Mouse (Mus musculus): ENCODE results near the gene Mrtfb.

Gene Mrtfb

DNA sequence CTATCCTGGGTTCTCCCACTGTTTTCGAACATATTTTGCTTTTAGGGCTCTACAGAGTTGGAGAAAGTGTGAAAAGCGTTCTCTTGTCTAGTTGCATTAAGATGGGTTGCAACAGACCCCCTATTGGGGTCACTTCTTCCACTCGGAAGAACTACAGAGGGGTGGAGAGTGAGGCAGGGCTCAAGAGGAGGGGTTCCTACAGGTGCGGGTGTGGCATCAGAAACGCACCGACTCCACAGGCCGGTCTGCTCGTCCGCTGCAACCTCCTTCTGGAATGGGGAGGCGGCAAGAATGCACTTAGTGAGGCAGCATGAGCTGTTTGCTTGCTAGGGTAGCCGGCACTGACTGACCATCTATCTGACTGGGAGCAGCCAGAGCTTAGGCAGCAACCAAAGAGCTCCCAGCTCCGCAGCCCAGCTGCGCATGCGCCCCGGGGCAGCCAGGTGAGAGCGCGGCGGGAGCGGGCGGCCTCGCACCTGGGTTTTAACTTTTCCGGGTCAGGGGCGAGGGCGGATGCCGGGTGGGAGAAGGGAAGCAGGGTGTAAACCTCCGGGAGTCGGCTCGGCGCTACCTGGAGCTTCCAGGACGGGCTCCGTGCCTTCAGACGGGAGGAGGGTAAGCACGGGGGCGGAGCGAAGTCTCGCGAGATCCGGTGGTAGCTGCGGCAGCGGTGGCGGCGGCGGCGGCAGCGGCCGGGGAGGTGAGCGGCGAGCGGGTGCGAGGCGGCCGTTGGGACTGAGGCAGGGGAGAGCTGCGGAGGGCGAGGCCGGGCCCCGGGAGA lies at the start of gene Mrtfb:
Gene Mrtfb, plus strand, starts transcription at position 627 of the 781 bp plus-strand sequence.
- DNase-seq (ENCODE audit: low spot score in 2 of 2): peak; percentile 92

DNA sequence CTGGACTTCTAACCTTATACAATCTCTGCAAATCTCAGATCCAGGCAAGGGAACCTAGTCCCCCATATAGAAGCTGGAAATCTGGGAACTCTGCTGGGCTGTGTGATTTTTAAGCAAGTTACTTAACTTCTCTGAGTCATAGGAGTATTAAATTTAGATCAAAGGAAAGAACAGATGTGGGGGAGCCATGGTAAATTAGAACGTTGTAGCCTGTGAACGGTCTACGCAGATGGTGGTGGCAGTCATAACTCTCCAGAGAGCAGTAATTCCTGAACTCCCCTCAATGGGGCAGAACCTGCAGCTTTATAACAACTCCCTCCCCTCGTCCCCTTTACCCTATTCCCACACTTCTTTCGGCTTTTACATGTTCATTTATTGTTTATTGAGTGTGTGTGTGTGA lies 48.6 kb upstream of the Mrtfb start:
- DNase-seq (ENCODE audit: low spot score in 2 of 2): no peak

DNA sequence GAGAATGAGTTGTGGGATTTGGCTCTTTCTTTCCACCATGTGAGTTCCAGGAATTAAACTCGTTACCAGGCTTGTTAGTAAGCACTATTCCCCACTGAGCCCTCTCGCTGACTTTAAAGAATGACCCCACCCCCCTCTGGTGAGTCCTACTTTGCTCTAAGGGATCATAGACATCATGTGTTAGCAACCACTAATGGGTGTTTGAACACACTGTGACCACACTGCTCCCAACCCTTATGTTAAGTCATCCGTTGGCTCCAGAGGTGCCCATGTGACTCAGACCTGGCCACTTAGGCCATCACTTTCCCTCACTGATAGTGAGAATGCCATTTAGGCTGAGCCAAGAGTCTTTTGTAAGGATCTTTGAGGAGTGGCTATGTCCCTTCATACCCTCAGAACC lies 48.2 kb upstream of the Mrtfb start:
- DNase-seq (ENCODE audit: low spot score in 2 of 2): no peak

DNA sequence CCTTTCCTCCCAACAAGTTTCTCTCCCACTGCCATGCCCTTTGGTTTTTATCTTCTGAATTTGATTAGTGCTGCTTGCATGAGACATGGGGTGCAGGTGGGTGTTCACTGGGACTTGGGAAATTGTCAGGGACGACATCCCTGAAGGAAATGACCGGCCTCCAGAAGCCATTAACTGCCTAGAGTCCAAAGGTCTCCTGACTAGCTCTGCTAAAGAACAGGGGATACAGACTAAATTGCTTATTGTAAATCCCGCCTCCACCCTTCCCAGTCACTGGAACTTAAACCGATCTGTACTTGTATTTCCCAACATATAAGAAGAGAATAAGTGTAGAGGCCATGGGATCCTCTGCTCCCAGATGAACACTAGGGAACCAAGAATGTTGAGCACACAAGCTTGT lies 43.5 kb upstream of the Mrtfb start:
- DNase-seq (ENCODE audit: low spot score in 2 of 2): no peak

DNA sequence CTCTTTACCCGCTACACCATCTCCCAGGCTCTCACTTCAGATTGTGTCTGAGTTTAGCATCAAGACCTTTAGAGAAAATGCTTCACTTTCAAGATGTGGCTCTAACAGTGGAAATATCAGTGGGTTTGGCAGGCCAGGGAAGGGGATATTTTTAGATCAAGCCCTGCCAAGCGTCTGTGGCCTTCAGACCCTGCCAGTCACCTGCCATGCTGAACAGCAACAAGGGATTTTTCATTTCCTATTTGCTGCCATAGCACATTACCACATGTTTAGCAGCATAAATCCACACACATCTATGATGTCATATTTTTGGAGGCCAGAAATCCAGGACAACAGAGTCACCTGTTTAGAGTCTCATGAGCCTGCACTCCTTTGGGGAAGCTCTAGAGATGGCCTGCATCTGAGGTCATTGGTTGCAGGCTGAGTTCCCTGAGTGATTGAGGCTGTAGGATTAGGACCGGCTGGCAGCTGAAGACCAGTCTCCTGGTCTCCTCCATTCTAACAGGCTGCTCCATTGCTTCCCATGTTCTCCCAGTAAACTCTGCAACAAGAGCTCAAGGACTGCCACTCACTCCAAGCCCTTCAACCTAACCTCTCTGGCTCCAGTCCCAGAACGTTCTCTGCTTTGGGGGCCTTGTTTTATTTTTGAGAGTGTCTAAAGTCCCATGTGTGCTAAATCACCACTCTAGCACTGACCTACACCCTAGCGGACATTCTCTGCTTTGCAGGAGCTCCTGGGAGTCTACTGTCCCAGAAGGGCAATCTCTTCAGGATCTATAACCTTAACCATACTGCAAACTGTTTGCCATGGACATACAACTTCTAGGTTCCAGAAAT lies 39.9 kb upstream of the Mrtfb start:
- no peak for DNase-seq (ENCODE audit: low spot score in 2 of 2)

DNA sequence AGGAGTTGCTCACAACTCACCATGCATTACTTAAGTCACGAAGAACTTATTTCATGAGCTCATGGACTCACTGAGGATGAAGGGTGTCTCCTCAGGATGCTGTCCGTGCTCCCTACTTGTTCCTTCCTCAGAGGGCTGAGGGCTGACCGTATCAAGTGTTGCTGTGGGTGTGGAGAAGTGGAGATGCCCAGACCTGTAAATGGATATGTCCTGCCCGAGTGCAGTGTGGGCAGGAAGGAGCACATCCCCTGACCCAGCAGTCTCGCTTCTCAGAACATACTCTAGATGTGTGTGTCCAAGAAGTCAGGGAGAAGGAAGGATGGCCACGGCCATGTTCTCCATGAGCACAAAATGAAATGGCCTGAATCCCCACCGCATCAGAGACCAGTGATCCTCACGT lies 38.3 kb upstream of the Mrtfb start:
- DNase-seq (ENCODE audit: low spot score in 2 of 2): no peak

DNA sequence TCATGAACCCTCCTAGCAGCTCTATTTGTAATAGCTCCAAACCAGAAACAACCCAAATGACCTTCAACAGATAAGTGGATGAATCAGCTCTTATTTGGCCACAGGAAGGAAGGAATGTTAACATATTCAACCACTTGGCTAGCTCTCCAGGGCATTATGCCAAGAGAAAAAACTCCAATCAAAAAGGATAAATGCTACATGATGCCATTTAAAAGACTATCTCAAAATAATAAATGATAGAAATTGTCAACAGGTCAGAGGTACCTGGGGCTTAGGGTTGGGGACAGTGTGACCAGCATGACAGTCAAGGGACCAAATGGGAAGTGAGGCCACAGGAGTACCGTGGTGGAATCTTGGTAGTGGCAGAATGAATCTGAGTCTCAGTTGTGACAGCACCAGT lies 34.8 kb upstream of the Mrtfb start:
- DNase-seq (ENCODE audit: low spot score in 2 of 2): no peak

DNA sequence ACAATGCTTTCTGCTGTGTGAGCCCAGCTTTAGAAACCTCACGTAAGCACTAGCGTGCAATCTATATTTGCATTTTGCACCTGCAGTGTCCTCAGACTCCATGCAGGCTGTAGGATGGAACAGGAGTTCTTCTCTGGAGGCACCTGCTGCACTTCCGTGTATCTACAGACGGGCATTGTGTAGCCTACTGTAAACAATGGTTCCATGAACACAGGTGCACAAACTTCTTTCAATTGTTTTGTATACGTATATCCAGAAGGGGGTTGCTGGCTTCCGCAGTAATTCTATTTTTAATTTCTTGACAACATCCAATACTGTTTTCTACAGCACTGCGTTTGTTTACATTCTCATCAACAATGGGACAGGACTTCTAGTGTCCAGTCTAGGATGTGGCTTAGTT lies 24.2 kb upstream of the Mrtfb start:
- DNase-seq (ENCODE audit: low spot score in 2 of 2): no peak

DNA sequence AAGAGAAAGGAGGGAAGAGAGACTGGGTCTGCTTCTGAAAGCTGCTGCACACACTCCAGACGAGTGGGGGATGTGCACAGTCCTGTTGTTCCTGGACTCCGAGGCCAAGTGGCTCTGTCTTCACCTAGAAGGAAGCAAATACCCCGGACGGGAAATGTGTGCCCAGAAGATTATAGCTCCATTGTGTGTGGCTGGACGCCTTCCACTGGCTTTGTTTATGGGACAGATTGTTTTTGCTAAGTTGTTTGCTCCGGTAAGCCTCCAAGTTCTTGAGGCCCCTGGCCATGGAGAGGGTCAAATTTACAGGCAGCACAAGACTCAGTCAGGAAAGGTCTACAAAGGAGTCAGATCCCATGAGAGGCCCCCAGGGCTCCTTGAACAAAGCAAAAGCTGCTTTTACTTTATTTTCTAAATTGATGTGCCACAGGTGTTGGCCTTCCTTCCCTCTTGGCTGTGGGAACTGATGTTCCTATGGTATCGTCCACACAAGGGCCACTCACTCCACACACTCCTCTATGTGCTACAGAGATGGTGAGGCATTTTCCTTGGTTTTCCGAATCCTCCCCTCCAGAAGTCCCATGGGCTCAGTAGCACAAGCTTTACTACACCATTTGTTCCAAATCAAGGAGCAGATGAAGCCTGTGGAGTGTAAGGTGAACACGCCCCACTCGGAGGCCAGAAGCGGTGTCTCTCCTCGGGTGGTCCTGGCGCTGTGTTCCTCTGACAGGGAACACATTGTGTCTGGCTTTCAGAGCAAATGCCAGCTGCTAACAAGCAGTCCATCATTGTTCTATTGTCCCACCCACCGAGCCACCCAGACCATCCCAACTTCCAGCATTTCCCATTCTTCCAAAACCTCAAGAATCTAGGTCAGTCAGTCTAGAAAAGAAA lies 23.1 kb upstream of the Mrtfb start:
- no peak for DNase-seq (ENCODE audit: low spot score in 2 of 2)

DNA sequence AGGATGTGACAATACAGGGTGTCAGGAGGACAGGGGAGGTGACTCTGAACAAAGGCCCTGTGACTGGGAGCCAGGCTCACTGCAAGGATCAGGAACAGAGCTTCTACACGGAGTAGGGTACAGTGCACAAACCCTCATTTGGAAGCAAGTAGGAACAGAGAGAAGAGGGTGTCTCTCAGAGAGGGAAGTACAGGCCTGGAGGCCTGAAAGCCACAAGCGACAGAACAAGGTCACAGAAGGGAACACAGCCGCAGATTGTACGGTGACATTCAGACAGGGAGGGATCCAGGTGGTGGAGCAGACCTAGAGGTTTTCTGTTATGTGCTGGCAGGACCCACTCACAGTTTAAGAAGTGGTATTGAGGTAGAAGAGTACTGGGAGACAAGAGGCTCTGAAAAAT lies 17.2 kb upstream of the Mrtfb start:
- no peak for DNase-seq (ENCODE audit: low spot score in 2 of 2)

DNA sequence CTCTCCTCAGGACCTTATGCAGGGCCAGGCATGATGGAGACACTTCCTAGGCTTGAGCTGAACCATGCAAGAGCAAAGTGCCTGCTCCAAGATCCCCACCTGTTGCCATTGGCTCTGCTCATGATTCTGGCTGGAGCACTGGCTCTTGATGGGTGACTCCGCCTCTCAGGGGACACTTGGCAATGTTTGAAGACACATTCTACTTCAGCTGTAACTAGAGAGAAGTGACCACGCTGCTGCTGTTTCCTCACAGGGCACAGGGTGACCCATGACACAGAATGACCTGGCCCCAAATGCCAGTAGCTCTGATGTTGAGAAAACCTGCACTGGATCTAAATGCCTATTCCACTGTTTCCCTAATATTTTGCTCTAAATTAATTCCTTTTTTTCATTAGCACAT lies 16.7 kb upstream of the Mrtfb start:
- DNase-seq (ENCODE audit: low spot score in 2 of 2): no peak

DNA sequence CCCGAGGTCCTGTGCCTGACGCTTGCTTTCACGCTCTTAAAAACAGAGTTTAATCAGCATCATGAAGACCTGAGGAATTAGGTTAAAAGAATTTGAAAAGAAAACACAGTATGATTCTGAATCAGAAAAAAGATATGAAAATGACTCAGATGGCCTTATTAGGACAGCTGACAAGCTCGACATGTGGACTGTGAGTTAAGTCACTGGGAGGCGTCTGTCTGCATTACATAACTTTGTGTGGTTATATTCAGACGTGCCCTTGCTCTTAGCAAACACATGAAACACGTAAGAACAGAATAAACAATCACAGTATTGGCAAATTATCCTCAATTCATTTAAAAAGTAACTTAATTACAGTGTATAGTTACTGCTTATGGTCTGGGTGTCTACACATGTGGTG lies 16.0 kb upstream of the Mrtfb start:
- no peak for DNase-seq (ENCODE audit: low spot score in 2 of 2)

DNA sequence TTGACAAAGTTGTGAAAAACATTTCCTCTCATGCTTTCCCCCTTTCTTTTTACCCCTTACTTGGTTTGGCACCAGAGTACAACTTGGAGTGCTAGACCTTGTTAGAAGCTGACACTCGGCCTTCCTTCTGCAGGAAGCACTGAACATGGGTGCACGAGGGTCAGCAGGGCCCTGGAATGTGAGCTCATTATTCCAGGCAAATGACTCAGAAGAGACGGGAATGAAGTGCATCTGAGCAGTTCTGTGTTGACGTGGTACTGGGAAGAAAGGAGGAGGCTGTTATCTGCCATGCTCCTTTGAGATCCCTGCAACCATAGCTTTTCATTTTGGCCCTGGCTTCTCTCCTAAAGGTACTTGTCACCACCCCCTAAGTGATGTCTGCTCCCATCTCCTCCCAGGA lies 10.6 kb upstream of the Mrtfb start:
- DNase-seq (ENCODE audit: low spot score in 2 of 2): no peak

DNA sequence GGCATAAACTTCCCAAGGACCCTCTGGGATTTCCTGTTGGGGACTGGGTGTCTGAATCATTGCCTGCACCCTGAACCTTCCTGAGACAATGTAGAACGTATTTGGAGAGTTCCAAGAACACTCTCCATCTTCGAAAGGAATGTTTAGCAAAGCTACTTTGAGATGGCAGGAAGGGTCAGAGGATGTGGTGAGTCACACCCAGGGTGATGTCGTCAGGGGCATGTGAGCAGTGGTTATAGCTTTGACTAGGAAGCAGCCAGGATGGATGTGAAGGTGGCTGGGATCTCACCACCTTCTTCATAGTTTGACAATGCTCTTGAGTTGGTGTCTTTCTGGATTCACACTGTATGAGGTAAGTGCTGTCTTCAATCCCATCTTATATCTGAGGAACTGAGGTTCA lies 9.4 kb upstream of the Mrtfb start:
- no peak for DNase-seq (ENCODE audit: low spot score in 2 of 2)

DNA sequence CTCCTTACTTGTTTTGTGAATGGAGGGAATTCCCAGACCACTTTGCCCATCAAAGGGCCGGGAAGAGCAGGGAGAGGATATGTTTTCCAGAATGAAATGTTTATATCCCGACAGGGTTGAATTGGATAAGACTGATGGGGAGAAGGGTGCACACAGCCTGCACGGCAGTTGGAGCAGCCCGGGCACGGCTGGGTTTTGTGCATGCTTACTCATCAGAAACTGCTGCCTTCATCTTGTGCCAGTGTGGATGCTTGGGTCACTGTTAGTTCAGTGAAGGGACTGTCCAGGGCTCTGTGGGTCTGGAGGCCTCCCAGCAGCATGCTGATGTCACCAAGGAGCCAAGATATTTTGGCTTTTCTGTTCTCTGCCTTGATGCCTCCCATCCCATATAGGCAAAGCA lies 6.2 kb upstream of the Mrtfb start:
- DNase-seq (ENCODE audit: low spot score in 2 of 2): no peak

DNA sequence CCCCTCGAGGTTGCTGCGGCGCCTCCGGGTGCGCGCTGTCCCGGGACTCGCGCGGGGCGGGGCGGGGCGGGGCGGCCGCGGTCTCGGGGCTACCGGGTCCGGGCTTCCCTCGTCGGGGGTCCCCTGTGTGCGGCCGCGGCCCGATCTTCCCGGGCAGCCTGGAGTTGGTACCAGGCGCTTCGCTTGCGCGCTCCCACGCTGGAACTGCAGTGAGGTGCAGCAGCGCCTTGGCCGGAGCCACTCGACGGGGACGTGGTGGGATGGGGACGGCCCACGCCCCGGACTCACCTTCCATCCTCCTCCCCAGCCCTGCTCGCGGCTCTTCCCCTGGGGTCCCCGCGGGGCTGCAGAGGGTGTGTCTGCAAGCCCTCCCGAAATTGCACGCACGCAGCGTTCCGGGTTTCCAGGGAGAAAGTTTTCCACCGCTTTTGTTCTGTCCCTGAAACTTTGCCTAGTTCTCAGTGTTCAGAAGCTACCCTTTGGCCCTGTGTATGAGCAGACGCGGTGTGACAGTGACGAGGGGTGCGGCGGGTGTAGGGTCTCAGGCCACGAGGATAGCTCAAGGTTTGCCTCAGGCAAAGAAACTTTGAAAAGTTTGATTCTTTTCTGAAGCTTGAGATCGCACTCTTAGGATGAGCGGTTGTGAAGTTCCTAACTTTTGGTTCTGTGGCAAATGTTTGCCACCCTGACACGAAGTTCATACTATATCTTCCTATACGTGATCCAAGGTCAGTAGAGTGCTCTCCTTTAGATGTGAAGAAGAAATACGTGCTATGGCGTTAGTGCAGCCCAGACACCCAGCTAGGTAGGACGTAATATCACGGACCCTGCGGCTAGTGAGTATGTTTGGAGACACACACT lies 616 bp downstream of the Mrtfb start:
- peak; percentile 36 to 48 for DNase-seq (ENCODE audit: low spot score in 2 of 2)

DNA sequence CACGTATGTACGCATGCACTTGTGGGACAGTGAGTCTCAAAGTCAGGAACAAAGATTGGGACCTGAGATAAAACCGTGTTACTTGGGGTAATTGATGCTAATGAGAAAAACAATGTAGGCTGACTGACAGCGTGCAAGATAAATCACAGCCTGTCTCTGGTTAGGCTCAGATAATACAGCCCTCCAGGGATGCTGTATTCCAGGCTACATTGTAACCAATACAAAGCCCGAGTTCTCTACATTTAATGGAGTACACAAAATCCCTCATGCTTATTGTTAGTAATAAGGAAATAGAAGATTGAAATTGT lies 1.2 kb downstream of the Mrtfb start:
- DNase-seq (ENCODE audit: low spot score in 2 of 2): no peak

DNA sequence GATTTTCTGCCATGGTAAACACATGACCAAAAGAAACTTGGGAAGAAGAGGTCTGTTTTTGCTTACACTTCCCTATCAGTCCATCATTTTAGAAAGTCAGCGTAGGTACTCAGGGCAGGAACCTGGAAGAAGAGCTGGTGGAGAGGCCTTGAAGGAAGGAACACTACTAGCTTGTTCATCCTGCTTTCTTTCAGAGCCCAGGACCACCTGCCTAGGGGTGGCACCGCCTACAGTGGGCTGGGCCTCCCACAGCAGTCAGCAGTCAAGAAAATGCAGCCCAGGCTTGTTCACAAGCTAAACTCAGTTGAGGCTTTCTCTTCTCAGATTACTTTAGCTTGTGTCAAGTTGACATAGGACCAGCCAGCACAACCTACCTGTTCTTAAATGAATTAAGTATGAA lies 2.7 kb downstream of the Mrtfb start:
- no peak for DNase-seq (ENCODE audit: low spot score in 2 of 2)

DNA sequence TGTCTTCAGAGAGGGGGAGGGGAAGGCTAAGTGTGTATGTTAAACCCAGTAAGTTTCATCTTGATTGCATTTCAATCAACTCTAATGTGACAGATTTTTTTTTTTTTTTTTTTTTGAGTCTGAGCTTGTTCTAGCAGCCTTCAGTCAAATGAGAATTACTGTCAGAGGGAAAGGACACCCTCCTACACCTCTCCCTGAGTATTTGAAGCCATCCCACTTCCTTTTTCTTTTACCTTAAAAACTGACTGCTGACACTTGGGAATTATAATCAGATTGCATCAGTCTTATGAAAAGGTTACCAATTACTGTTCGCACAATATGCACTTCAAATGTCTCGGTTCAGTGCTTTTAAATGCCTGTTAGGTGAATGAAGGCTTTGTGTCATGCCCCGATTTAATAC lies 10.0 kb downstream of the Mrtfb start:
- no peak for DNase-seq (ENCODE audit: low spot score in 2 of 2)

DNA sequence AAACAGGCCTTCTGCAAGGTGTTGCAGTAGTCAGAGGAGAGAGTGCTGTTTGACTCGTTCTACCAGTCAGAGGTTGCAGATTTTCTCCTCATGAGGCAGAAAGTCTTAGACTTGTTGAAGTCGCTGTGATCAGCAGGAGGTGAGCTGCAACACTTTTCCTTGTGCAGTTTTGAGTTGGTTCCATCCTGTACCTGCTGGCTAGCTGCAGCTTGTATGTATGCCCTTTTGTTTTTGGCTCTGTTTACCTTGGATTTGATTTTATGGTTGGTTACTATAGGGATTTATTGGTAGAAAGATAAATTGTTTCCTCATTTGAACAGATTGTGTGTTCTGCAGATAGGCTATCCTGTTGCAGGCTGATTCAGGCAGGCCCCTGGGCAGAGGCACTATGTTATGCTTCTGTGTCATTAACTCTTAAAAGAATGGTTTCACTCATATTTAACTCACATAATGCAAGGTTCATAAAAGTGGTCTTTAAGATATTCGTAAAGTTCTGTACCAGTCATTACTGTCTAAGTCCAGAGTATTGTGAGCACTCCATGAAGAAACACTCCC lies 11.1 kb downstream of the Mrtfb start:
- DNase-seq (ENCODE audit: low spot score in 2 of 2): no peak

DNA sequence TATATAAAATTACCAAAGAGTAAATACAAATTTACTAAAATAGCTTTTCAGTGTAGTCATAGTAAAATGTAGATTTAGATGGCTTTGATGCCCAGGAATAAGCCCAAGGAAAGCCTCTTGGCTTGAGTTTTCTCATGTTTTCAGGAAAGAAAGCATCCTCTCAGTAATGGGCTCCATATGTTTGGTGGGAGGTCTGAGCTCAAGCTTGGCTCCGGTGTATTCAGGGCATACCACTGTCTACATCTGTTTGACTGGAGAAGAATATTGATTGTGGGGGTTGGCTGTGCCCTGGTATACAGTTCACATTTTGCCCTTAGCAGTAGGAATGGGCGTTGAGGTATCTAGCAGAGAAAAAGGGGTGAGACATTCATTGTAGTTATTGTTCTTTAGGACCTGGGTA lies 13.1 kb downstream of the Mrtfb start:
- no peak for DNase-seq (ENCODE audit: low spot score in 2 of 2)
